Mouse (Mus musculus) embryonic fibroblast, embryonic 13.5 days (primary cell): ENCODE measurements at regions not wholly inside any gene's neighbourhood (a gene's known extent, or its start where the extent isn't known, plus 50 kb on each side); places are given as distances from the start of the nearest gene placed in this dataset.

Source experiments
- H3K27ac ChIP-seq: 2 replicates; pipeline ENCODE4 v1.5.1; 2012; ENCODE audit warnings: low read length, control low read depth, inconsistent platforms; ENCODE audit not compliant: insufficient read depth
- H3K4me1 ChIP-seq: 2 replicates; pipeline ENCODE4 v1.6.1; 2011; ENCODE audit warnings: low read length; ENCODE audit not compliant: control insufficient read depth, insufficient read depth
- H3K4me3 ChIP-seq: 2 replicates; pipeline ENCODE4 v1.5.1; 2011; ENCODE audit warnings: mild to moderate bottlenecking, control low read depth, low read length; ENCODE audit not compliant: insufficient read depth
- CTCF ChIP-seq: IDR thresholded peaks from 2 replicates; pipeline ENCODE4 v1.5.1; 2011; ENCODE audit warnings: mild to moderate bottlenecking, control low read depth, low read length, moderate library complexity, borderline replicate concordance; ENCODE audit not compliant: insufficient read depth
- POLR2A ChIP-seq: IDR thresholded peaks from 2 replicates; pipeline ENCODE4 v1.6.1; 2011; ENCODE audit warnings: low read depth, mild to moderate bottlenecking, control low read depth, low read length, moderate library complexity

DNA sequence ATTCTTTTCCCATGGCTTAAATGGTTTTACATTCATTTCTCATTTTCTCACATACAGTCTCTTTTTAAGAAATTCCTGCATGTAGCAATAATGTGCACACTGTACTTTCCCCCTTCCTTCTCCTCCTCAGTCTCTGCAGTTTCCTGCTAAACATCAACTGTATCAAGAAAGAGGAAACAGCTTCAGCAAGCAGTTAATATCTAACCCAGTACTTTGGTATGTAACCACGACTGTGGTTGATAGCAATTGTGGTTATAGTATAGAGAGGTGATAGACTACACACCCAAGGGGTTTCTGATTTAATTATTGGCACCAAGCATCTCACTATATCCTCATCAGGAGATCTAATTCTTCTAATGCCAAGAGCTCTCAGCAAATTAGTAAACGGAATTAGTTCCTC, 52.8 kb upstream of the Eci2 start:
- TF ChIP-seq POLR2A, result no peak
- TF ChIP-seq CTCF, result no peak
- H3K4me1 ChIP-seq, result no peaks in the 10 kb centered on the region
- no peak overlapping the region for H3K4me3 ChIP-seq
- no peak overlapping the region for H3K27ac ChIP-seq

DNA sequence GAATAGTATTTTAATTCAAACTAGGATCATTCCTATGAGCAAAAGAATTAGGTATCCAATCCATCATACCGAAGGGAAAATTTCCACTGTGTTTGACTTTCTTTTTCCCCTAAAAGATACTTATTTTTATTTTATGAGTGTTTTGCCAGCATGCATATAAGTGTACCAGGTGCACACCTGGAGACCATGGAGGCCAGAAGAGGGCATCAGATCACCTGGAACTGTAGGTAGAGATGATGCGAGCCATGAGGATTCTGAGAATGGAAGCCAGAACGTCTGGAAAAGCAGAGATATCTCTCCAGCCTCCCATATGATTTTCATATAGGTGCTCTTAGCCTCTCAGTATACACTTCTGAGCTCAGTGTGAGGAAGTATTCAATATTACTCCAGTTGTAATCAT, 58.5 kb upstream of the Eci2 start:
- H3K4me1 ChIP-seq, result no peaks in the 10 kb centered on the region; the same call in 1 of the 2 replicates
- H3K27ac ChIP-seq, result no peak overlapping the region
- TF ChIP-seq POLR2A (no peak), CTCF (no peak)
- H3K4me3 ChIP-seq, result no peak overlapping the region

DNA sequence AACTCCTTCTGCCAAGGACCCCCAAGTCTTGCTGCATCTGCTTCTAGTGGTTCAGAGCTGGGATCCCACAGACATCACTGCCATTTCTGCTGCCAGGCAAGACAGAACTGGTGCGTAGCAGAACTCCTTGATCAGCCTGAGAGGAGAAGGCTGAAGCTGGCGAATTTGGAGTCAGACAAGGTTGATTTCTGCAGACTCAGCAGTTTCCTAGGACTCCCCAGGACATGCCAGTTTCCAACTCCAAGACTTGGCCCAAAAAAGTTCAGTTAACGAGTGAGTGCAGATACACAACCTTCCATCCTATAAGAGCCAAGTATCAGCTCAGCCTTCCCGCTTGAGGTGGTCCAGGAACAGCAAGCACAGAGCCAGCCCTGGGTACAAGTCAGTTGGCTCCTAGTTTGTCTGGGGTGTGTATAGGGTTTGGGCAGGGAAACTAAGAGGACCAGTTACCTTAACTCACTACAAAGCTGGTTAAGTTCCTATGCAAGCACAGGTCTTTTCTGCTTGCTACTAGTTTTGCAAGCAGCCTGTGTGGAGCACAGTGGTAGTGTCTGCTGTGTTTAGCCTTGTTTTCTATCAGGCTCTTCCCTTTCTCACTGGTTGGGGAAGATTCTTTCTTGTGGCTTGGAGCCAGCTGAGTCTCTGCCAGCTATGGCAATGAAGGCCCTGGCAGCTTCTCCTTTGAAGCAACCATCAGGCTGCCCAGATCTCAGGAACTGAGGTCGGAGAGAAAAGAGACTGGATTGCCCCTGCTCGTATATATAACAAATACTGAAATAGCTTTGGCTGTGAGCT, 60.5 kb upstream of the Eci2 start:
- Histone ChIP-seq H3K4me1 (no peaks in the 10 kb centered on the region; the same call in 1 of the 2 replicates), H3K4me3 (no peak overlapping the region), H3K27ac (no peak overlapping the region)
- no peak for TF ChIP-seq POLR2A
- TF ChIP-seq CTCF, result no peak

DNA sequence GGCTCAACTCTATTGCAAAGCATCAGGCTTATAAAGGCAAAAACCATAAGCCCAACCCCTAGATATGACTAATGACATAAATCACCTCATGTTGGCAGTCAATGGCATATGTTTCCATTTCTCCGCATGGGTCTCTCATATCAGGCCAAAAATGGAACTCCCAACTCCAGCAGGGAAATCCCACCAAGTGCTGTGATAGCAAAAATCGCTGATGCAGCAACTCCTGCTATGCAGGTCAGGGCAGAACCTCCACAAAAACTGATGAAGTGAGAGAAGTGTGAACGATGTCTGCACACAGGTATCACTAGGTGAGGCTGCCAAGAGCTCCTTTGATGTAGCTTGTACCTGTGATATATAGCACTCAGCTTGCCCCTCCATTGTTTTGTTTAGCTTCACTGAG, 64.3 kb upstream of the Eci2 start:
- Histone ChIP-seq H3K4me3 (no peak overlapping the region), H3K27ac (no peak overlapping the region), H3K4me1 (no peaks in the 10 kb centered on the region; the same call in 1 of the 2 replicates)
- TF ChIP-seq POLR2A (no peak), CTCF (no peak)

DNA sequence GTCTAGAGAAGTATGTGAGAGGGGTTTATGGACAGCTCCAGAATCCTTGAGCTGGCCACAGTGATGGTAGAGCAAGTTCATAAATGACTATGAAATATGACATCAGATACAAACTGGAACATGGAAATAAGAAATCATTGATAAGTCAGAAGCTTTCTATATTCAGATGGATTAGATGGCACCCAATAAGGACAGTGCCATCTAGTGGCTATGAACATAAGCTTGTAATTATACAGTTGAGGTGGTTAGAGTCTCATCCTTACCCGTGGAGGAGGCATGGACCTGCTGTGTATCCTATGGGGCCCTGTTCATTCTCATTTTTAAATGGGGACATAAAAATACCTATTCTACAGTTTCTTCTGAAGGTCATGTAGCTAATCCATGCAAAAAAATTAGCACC, 92.9 kb upstream of the Eci2 start:
- H3K27ac ChIP-seq, result no peak overlapping the region
- no peak for TF ChIP-seq POLR2A
- no peak for TF ChIP-seq CTCF
- no peaks in the 10 kb centered on the region for H3K4me1 ChIP-seq
- no peak overlapping the region for H3K4me3 ChIP-seq

DNA sequence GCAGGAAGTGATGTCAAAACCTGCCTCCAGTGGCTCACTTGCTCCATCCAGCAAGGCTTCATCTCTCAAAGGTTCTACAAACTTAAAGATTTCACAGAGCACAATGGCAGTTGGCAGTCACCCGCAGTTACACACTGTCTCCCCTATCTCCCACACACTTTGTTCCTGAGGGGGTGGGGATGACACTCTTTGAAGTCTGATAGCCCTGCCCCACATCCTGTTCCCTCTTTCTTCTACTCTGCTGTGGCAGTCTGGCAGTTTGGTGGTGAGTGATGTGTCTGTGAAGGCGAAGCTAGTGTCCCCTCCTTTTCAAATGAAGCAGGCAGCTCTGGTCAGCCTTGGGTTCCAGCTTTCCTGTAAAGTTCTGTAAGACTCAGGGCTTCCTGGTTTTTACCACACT, 102.6 kb upstream of the Eci2 start:
- Histone ChIP-seq H3K4me3 (no peak overlapping the region), H3K27ac (no peak overlapping the region), H3K4me1 (0 out of 2 replicates have a peak, but pooled peaks cover 3% of the 10 kb centered on the region)
- TF ChIP-seq POLR2A (no peak), CTCF (no peak)

DNA sequence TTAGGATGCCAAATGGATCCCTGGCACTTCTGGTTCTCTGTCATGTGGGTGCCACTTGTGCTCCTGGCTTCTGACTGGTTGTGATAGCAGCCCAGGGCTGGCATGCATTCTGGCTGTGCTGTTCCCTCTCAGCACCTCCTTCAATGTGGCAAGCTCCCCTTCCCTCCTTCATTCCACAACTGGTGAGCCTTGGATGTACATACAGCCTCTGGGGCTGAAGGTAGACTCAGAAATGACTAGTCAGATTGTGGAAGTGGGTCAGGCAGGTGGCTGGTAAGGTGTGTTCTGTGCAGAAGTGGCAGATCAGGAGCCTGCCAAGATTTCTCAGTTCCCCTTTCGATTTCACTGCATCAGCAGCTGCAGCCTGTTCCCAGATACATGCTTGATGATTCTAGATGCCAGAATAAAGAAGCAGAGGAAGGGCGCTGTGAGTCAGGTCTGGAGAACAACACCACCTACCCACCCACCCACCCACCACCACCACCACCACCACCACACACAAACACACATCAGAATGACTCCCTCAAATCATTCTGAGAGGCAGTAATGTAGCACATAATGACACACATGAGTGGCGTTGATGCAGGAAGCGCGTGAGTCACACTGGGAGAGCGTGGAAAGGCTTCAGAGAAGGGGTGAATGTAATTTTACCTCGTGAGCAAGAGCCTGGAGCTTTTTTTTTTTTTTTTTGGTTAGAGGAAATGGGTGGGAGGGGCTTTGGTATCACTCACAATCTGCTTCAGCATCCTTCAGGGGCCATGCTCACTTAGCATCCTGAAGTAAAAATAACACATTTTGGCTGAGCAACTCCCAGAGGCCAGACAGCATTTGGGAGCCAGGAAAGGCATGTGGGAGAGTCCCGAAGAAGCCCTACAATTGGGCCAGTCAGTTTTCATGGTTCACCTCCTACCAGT, 104.6 kb upstream of the Eci2 start:
- H3K4me1 ChIP-seq, result 0 out of 2 replicates have a peak, but pooled peaks cover 3% of the 10 kb centered on the region
- H3K27ac ChIP-seq, result no peak overlapping the region
- TF ChIP-seq POLR2A, result no peak
- H3K4me3 ChIP-seq, result no peak overlapping the region

DNA sequence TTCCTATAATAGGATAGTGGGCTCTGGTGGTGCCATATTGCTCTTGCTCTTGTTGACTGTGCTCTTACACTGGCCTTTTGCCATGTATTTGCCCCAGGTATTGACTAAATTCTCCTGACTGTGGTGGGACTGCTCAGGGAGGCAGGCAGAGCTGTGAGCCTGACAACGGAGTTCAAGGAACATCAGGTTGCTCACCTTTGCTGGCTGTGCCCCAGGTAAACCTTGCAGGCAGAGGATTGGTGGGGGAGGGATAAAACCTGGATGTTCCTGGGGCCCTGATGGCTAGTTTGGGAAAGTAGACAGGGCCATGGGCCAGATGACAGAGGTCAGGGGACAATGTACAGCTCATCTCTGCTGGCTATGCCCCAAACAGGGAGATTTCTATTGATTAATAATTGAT, 124.7 kb upstream of the Eci2 start:
- H3K4me3 ChIP-seq, result no peak overlapping the region
- H3K27ac ChIP-seq, result no peak overlapping the region
- no peaks in the 10 kb centered on the region for H3K4me1 ChIP-seq
- TF ChIP-seq CTCF, result no peak
- TF ChIP-seq POLR2A, result no peak

DNA sequence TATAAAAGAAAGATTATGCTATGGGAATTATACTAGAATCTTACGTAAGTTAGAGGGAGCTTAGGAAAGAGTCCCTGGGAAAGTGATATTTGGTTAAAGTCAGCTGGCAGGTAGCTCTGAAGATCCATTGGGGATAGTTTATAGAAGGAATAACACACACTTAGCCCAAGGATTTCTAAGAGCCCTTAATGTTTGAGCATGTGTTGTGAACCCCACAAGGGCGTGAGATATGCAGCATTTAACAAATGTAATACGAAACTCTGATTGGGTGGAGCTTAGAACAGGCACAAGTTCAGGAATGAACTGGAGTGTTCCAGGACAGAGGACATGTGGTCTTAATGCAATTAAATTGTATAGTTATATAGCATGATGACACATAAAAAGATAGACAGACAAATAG, 132.6 kb upstream of the Eci2 start:
- TF ChIP-seq CTCF (no peak), POLR2A (no peak)

DNA sequence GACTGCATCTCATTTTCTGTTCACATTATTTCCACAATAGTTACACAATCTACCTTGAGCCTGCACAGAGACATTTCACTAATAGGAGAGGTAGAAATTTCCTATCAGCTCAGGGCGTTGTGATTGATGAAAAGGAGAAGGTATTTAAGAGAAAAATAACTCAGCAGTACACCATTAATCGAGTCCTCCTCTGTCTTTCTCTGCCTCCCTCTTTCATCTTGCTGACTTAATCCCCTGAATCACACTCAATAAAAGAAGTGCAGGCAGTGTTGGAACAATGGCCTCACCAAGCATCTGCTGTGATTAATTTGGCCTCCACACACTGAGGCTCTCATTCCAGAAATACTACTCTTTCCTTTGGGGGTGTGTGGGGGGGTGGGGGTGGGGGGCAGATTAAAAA, 133.9 kb upstream of the Eci2 start:
- no peak overlapping the region for H3K27ac ChIP-seq
- no peak for TF ChIP-seq POLR2A
- no peak for TF ChIP-seq CTCF

More for the DNA sequence above, 132.6 kb upstream of the Eci2 start:
- H3K4me3 ChIP-seq, result no peak overlapping the region
- no peak overlapping the region for H3K27ac ChIP-seq
- H3K4me1 ChIP-seq, result no peaks in the 10 kb centered on the region

More for the DNA sequence above, 133.9 kb upstream of the Eci2 start:
- Histone ChIP-seq H3K4me1 (no peaks in the 10 kb centered on the region), H3K4me3 (no peak overlapping the region)
